Mouse (Mus musculus): Measurements from ENCODE around the gene Cldn15.

DNA sequence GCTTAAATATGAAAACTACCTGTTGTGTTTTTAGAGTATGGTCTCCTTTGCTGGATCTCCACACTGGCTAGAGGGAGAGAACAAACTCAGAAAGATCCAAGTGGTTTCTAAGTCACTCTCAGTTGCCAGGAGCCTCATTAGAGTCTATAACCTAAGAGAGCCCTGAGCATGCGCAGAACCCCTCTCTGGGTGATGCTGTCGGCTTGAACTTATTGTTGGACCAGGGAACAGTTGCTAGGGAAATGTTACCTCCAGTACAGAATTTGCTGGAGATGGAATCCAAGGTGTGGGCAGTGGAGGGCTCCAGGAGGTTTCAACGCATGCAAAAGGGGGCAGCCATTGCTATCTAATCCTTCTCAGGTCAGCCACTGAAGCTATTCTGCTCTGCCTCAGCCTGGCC lies 57.9 kb downstream of the Cldn15 start:
- TF ChIP-seq CTCF (IDR thresholded peaks at IDR 0.05; ENCODE audit: low read depth) (no peak), EP300 (optimal IDR thresholded peaks at IDR 0.05) (no peak)
